Mouse (Mus musculus) neural tube, embryonic 13.5 days (tissue): ENCODE measurements around the gene H2al1g. TPM values are rescaled to one million over a fixed set of nuclear protein-coding genes. Genes with fewer than 3 reads are reported as not detected.
"Not testable (repeated sequence)": the region's sequence is repeated elsewhere in the genome, so short reads cannot be mapped to it uniquely, and the experiment has no call there.

Source experiments
- ATAC-seq: fragments of 200-750 bp; cut with Nextera tagmentation; 2 replicates; pipeline ENCODE4 v1.8.0; 2017; ENCODE audit warnings: low read depth, mild to moderate bottlenecking, moderate TSS enrichment, moderate library complexity
- H3K27ac ChIP-seq: fragments of 300-500 bp; sonication (generic); replicated peaks from 2 replicates; pipeline ENCODE4 v1.5.1; 2015; ENCODE audit warnings: moderate library complexity, mild to moderate bottlenecking, inconsistent platforms
- H3K27me3 ChIP-seq: fragments of 300-500 bp; sonication (generic); 2 replicates; pipeline ENCODE4 v1.6.1; 2015; ENCODE audit warnings: mild to moderate bottlenecking, inconsistent platforms
- H3K36me3 ChIP-seq: fragments of 300-500 bp; sonication (generic); 2 replicates; pipeline ENCODE4 v1.6.1; 2015; ENCODE audit warnings: mild to moderate bottlenecking, inconsistent platforms
- H3K4me1 ChIP-seq: fragments of 300-500 bp; sonication (generic); replicated peaks from 2 replicates; pipeline ENCODE4 v1.6.1; 2015; ENCODE audit warnings: inconsistent platforms
- H3K4me2 ChIP-seq: fragments of 300-500 bp; sonication (generic); 2 replicates; pipeline ENCODE4 v1.6.1; 2015; ENCODE audit warnings: inconsistent platforms, mild to moderate bottlenecking, moderate library complexity
- H3K4me3 ChIP-seq: fragments of 300-500 bp; sonication (generic); 2 replicates; pipeline ENCODE4 v1.5.1; 2015; ENCODE audit warnings: mild to moderate bottlenecking, inconsistent platforms
- H3K9ac ChIP-seq: fragments of 300-500 bp; sonication (generic); 2 replicates; pipeline ENCODE4 v1.6.1; 2015; ENCODE audit warnings: moderate library complexity, mild to moderate bottlenecking, inconsistent platforms
- H3K9me3 ChIP-seq: fragments of 300-500 bp; sonication (generic); 2 replicates; pipeline ENCODE4 v1.6.1; 2016; ENCODE audit warnings: inconsistent platforms
- WGBS: fragments of 180-500 bp; shearing (Covaris S2); methylation state at CpG from one replicate; pipeline ENCODE4 v1.1.7; 2015; 5-methylcytosine and 5-hydroxymethylcytosine counted together
- polyA plus RNA-seq: library from polyadenylated mRNA; unstranded; fragments of >200 nt; fragmentation: Nextera tagmentation; extraction: Ambion mirVana; gene quantifications from 2 replicates; pipeline ENCODE4 v1.2.1, GENCODE M21; 2015

H2al1g gene
- polyA plus RNA-seq: not detected in 2 replicates

GRCm38 (mm10) chrX:11317956-11318355 is at the start of gene H2al1g:
H2al1g (plus strand) TSS chrX:11318256.
- H3K4me2 ChIP-seq, H3K4me3 ChIP-seq, H3K4me1 ChIP-seq, H3K36me3 ChIP-seq, H3K9me3 ChIP-seq, H3K27ac ChIP-seq, H3K27me3 ChIP-seq, ATAC-seq, H3K9ac ChIP-seq: not testable (repeated sequence)
- WGBS: no CpG with 5 or more reads among the region's 3 CpGs

GRCm38 (mm10) chrX:11269074-11269473 is 49.0 kb upstream of the H2al1g start:
- H3K4me3 ChIP-seq: no peak overlapping the region
- 81% methylated on average over 3 of the region's 3 CpGs for WGBS
- no peak overlapping the region for H3K4me2 ChIP-seq
- no peak overlapping the region for H3K27ac ChIP-seq
- no peaks in the 10 kb centered on the region for H3K36me3 ChIP-seq
- H3K9me3 ChIP-seq: no peaks in the 10 kb centered on the region
- 0 out of 2 replicates have a peak, but pooled peaks cover 6% of the 10 kb centered on the region for H3K27me3 ChIP-seq
- no peak overlapping the region for H3K9ac ChIP-seq
- no peak for ATAC-seq
- H3K4me1 ChIP-seq: peaks cover 9% of the 10 kb centered on the region; the same call in 1 of the 2 replicates

- Histone ChIP-seq H3K27me3 (0 out of 2 replicates have a peak, but pooled peaks cover 6% of the 10 kb centered on the region), H3K4me2 (no peak overlapping the region), H3K27ac (no peak overlapping the region), H3K9me3 (no peaks in the 10 kb centered on the region), H3K9ac (no peak overlapping the region), H3K36me3 (no peaks in the 10 kb centered on the region), H3K4me1 (no peaks in the 10 kb centered on the region), H3K4me3 (no peak overlapping the region)
- WGBS: 83% methylated on average over 3 of the region's 3 CpGs
- ATAC-seq: no peak
Observed at GRCm38 (mm10) chrX:11273190-11273589, 44.9 kb upstream of the H2al1g start.

- Histone ChIP-seq H3K27ac (no peak overlapping the region), H3K4me2 (no peak overlapping the region), H3K4me1 (no peaks in the 10 kb centered on the region), H3K9ac (no peak overlapping the region), H3K4me3 (no peak overlapping the region), H3K27me3 (0 out of 2 replicates have a peak, but pooled peaks cover 6% of the 10 kb centered on the region), H3K36me3 (no peaks in the 10 kb centered on the region), H3K9me3 (no peaks in the 10 kb centered on the region)
- ATAC-seq: no peak
- 66% methylated on average over 6 of the region's 6 CpGs for WGBS
Observed at GRCm38 (mm10) chrX:11277083-11277482, 41.0 kb upstream of the H2al1g start.

GRCm38 (mm10) chrX:11280741-11281140 is 37.3 kb upstream of the H2al1g start:
- Histone ChIP-seq H3K4me1 (no peaks in the 10 kb centered on the region), H3K27me3 (0 out of 2 replicates have a peak, but pooled peaks cover 6% of the 10 kb centered on the region), H3K9ac (no peak overlapping the region), H3K9me3 (no peaks in the 10 kb centered on the region), H3K36me3 (no peaks in the 10 kb centered on the region), H3K4me2 (no peak overlapping the region), H3K4me3 (no peak overlapping the region), H3K27ac (no peak overlapping the region)
- no peak for ATAC-seq
- 74% methylated on average over 2 of the region's 2 CpGs for WGBS

- Histone ChIP-seq H3K4me1 (no peaks in the 10 kb centered on the region), H3K4me3 (no peak overlapping the region), H3K27me3 (no peaks in the 10 kb centered on the region), H3K4me2 (no peak overlapping the region), H3K27ac (no peak overlapping the region), H3K9ac (no peak overlapping the region), H3K36me3 (no peaks in the 10 kb centered on the region), H3K9me3 (no peaks in the 10 kb centered on the region)
- 80% methylated on average over 14 of the region's 14 CpGs for WGBS
- ATAC-seq: no peak
Observed at GRCm38 (mm10) chrX:11288306-11288882, 29.7 kb upstream of the H2al1g start.

- Histone ChIP-seq H3K9ac (no peak overlapping the region), H3K9me3 (no peaks in the 10 kb centered on the region), H3K27ac (no peak overlapping the region), H3K4me1 (no peaks in the 10 kb centered on the region), H3K4me2 (no peak overlapping the region), H3K4me3 (no peak overlapping the region), H3K27me3 (no peaks in the 10 kb centered on the region), H3K36me3 (no peaks in the 10 kb centered on the region)
- ATAC-seq: no peak
- 61% methylated on average over 4 of the region's 4 CpGs for WGBS
Observed at GRCm38 (mm10) chrX:11289244-11289643, 28.8 kb upstream of the H2al1g start.

GRCm38 (mm10) chrX:11298957-11299356 is 19.1 kb upstream of the H2al1g start, which contains the start of gene H2al1a:
H2al1a (plus strand) TSS chrX:11299257.
- no CpG with 5 or more reads among the region's 3 CpGs for WGBS
- H3K9ac ChIP-seq, H3K9me3 ChIP-seq, H3K27ac ChIP-seq, H3K36me3 ChIP-seq, ATAC-seq, H3K4me3 ChIP-seq, H3K27me3 ChIP-seq, H3K4me1 ChIP-seq, H3K4me2 ChIP-seq: not testable (repeated sequence)

- WGBS: 96% methylated on average over 1 of the region's 3 CpGs
- not testable (repeated sequence) for H3K9ac ChIP-seq, H3K4me2 ChIP-seq, H3K4me3 ChIP-seq, ATAC-seq, H3K36me3 ChIP-seq, H3K27me3 ChIP-seq, H3K4me1 ChIP-seq, H3K9me3 ChIP-seq, H3K27ac ChIP-seq
Observed at GRCm38 (mm10) chrX:11302132-11302531, 15.9 kb upstream of the H2al1g start, which contains the start of gene H2al1b. H2al1b (plus strand) TSS chrX:11302432.

GRCm38 (mm10) chrX:11305355-11305754 is 12.7 kb upstream of the H2al1g start, which contains the start of gene H2al1c:
H2al1c (plus strand) TSS chrX:11305655.
- not testable (repeated sequence) for H3K4me1 ChIP-seq, ATAC-seq, H3K36me3 ChIP-seq, H3K27ac ChIP-seq, H3K4me3 ChIP-seq, H3K9ac ChIP-seq, H3K9me3 ChIP-seq, H3K4me2 ChIP-seq, H3K27me3 ChIP-seq
- 100% methylated on average over 1 of the region's 6 CpGs for WGBS

- not testable (repeated sequence) for H3K9ac ChIP-seq, H3K27me3 ChIP-seq, H3K9me3 ChIP-seq, H3K4me1 ChIP-seq, H3K4me2 ChIP-seq, ATAC-seq, H3K36me3 ChIP-seq, H3K27ac ChIP-seq, H3K4me3 ChIP-seq
- no CpG with 5 or more reads among the region's 6 CpGs for WGBS
Observed at GRCm38 (mm10) chrX:11308524-11308923, 9.5 kb upstream of the H2al1g start, which contains the start of gene H2al1d. H2al1d (plus strand) TSS chrX:11308824.

- not testable (repeated sequence) for H3K4me1 ChIP-seq, H3K9ac ChIP-seq, H3K27ac ChIP-seq, H3K27me3 ChIP-seq, H3K9me3 ChIP-seq, H3K36me3 ChIP-seq, H3K4me2 ChIP-seq, ATAC-seq, H3K4me3 ChIP-seq
- WGBS: no CpG with 5 or more reads among the region's 3 CpGs
Observed at GRCm38 (mm10) chrX:11311634-11312033, 6.4 kb upstream of the H2al1g start, which contains the start of gene H2al1e. H2al1e (plus strand) TSS chrX:11311934.

GRCm38 (mm10) chrX:11314858-11315257 is 3.2 kb upstream of the H2al1g start, which contains the start of gene H2al1f:
H2al1f (plus strand) TSS chrX:11315158.
- no CpG with 5 or more reads among the region's 6 CpGs for WGBS
- not testable (repeated sequence) for H3K9ac ChIP-seq, H3K27ac ChIP-seq, H3K27me3 ChIP-seq, H3K4me1 ChIP-seq, H3K9me3 ChIP-seq, H3K4me2 ChIP-seq, H3K36me3 ChIP-seq, H3K4me3 ChIP-seq, ATAC-seq
